Mouse (Mus musculus) ES-E14 (cell line): ENCODE measurements around the gene 1110059E24Rik.

ENCODE experiments used
- ZC3H11A ChIP-seq: IDR thresholded peaks from 2 replicates; pipeline ENCODE4 v1.6.1; 2012; ENCODE audit warnings: low read depth, mild to moderate bottlenecking, inconsistent platforms, low read length, borderline replicate concordance
- ZNF384 ChIP-seq: IDR thresholded peaks from 2 replicates; pipeline ENCODE4 v1.6.1; 2012; ENCODE audit warnings: low read depth, low read length, inconsistent platforms

DNA sequence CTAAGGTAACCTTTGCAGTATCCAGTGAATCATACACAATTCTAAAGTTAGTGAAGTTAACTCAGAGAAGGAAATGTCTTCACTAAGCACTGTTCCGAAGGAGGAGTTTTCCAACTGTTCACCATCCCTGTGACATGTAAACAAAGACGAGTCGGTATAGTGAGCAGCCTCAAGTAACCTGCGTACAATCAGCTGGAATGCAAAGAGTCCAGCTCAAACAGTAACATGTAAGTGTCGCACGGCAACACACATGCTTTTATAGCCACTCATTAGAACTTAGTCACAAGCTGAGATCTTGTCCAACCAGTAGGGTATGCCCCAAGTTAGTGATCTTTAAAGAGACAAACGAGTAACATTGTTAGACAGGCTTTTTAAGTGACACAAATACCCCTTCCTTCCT, 15.1 kb downstream of the 1110059E24Rik start:
- TF ChIP-seq ZC3H11A (no peak), ZNF384 (no peak)
